Mouse (Mus musculus): ENCODE measurements around the gene Gm49601.

Gm49601 gene

GRCm38 (mm10) chr16:18629390-18630231 lies 3.4 kb upstream of the Gm49601 start, which contains the start of gene Sept5:
TSS of gene Sept5 (minus strand) at chr16:18629954.
- no peak for DNase-seq (ENCODE audit: low spot score)

- no peak for DNase-seq (ENCODE audit: low spot score)
These were observed 2.7 kb upstream of the Gm49601 start for GRCm38 (mm10) chr16:18628948-18629340.

- no peak for DNase-seq (ENCODE audit: low spot score)
These were observed 2.1 kb upstream of the Gm49601 start for GRCm38 (mm10) chr16:18628206-18628947.

GRCm38 (mm10) chr16:18627163-18627562 lies 936 bp upstream of the Gm49601 start:
- DNase-seq (ENCODE audit: low spot score): no peak

GRCm38 (mm10) chr16:18625791-18626311 lies 376 bp downstream of the Gm49601 start:
- no peak for DNase-seq (ENCODE audit: low spot score)

GRCm38 (mm10) chr16:18625097-18625496 lies 1.1 kb downstream of the Gm49601 start:
- DNase-seq (ENCODE audit: low spot score): no peak

GRCm38 (mm10) chr16:18624641-18625040 lies 1.6 kb downstream of the Gm49601 start:
- DNase-seq (ENCODE audit: low spot score): no peak

GRCm38 (mm10) chr16:18623751-18624540 lies 2.3 kb downstream of the Gm49601 start:
- no peak for DNase-seq (ENCODE audit: low spot score)

GRCm38 (mm10) chr16:18622916-18623750 lies 3.1 kb downstream of the Gm49601 start:
- DNase-seq (ENCODE audit: low spot score): no peak

- DNase-seq (ENCODE audit: low spot score): no peak
These were observed 4.2 kb downstream of the Gm49601 start, which contains the start of gene Gp1bb for GRCm38 (mm10) chr16:18622019-18622418. TSS of gene Gp1bb (minus strand) at chr16:18622403.

- no peak for DNase-seq (ENCODE audit: low spot score)
These were observed 4.7 kb downstream of the Gm49601 start for GRCm38 (mm10) chr16:18621362-18622001.

- DNase-seq (ENCODE audit: low spot score): no peak
These were observed 5.4 kb downstream of the Gm49601 start for GRCm38 (mm10) chr16:18620601-18621361.

- DNase-seq (ENCODE audit: low spot score): no peak
These were observed 6.0 kb downstream of the Gm49601 start for GRCm38 (mm10) chr16:18620201-18620600.

GRCm38 (mm10) chr16:18619110-18619509 lies 7.1 kb downstream of the Gm49601 start:
- no peak for DNase-seq (ENCODE audit: low spot score)

GRCm38 (mm10) chr16:18618297-18618696 lies 7.9 kb downstream of the Gm49601 start:
- DNase-seq (ENCODE audit: low spot score): no peak

- DNase-seq (ENCODE audit: low spot score): peak; percentile 93
These were observed 8.7 kb downstream of the Gm49601 start for GRCm38 (mm10) chr16:18617370-18618065.

- DNase-seq (ENCODE audit: low spot score): no peak
These were observed 12.9 kb downstream of the Gm49601 start for GRCm38 (mm10) chr16:18613301-18613700.

- no peak for DNase-seq (ENCODE audit: low spot score)
These were observed 14.5 kb downstream of the Gm49601 start for GRCm38 (mm10) chr16:18611752-18612151.

GRCm38 (mm10) chr16:18609099-18609498 lies 17.1 kb downstream of the Gm49601 start:
- DNase-seq (ENCODE audit: low spot score): no peak
